Mouse (Mus musculus) layer of hippocampus, adult 8-10 months (tissue): ENCODE measurements at regions not wholly inside any gene's neighbourhood (a gene's known extent, or its start where the extent isn't known, plus 50 kb on each side); places are given as distances from the start of the nearest gene placed in this dataset.

Experiments used
- microRNA-seq, 2 experiments: library from miRNA; unstranded; fragments of <30 nt; microRNA quantifications; one replicate each; pipeline ENCODE4 v1.2.0; 2022

Small RNA genes in the stretch of these regions (microRNA-seq; reads per million reads assigned to microRNA genes)
- 0 reads per million in 2 experiments for gene Gm24979
